Mouse (Mus musculus) midbrain, embryonic 13.5 days (tissue): Measurements from ENCODE around the gene Kti12. TPM values are rescaled to one million over a fixed set of nuclear protein-coding genes. Genes with fewer than 3 reads are reported as not detected.

ENCODE experiments used
- ATAC-seq: fragments of 200-750 bp; cut with Nextera tagmentation; 2 replicates; pipeline ENCODE4 v1.8.0; 2017; ENCODE audit warnings: mild to moderate bottlenecking, moderate TSS enrichment, moderate library complexity
- H3K27ac ChIP-seq: fragments of 300-500 bp; sonication (generic); 2 replicates; pipeline ENCODE4 v1.5.1; 2015; ENCODE audit warnings: inconsistent platforms, mild to moderate bottlenecking, moderate library complexity
- H3K27me3 ChIP-seq: fragments of 300-500 bp; sonication (generic); 2 replicates; pipeline ENCODE4 v1.6.1; 2015; ENCODE audit warnings: mild to moderate bottlenecking, inconsistent platforms
- H3K36me3 ChIP-seq: fragments of 300-500 bp; sonication (generic); 2 replicates; pipeline ENCODE4 v1.6.1; 2015; ENCODE audit warnings: mild to moderate bottlenecking, inconsistent platforms
- H3K4me1 ChIP-seq: fragments of 300-500 bp; sonication (generic); replicated peaks from 2 replicates; pipeline ENCODE4 v1.6.1; 2015; ENCODE audit warnings: inconsistent platforms
- H3K4me2 ChIP-seq: fragments of 300-500 bp; sonication (generic); replicated peaks from 2 replicates; pipeline ENCODE4 v1.6.1; 2015; ENCODE audit warnings: moderate library complexity, mild to moderate bottlenecking, inconsistent platforms
- H3K4me3 ChIP-seq: fragments of 300-500 bp; sonication (generic); replicated peaks from 2 replicates; pipeline ENCODE4 v1.5.1; 2015; ENCODE audit warnings: mild to moderate bottlenecking, inconsistent platforms
- H3K9ac ChIP-seq: fragments of 300-500 bp; sonication (generic); replicated peaks from 2 replicates; pipeline ENCODE4 v1.6.1; 2015; ENCODE audit warnings: mild to moderate bottlenecking, inconsistent platforms
- H3K9me3 ChIP-seq: fragments of 300-500 bp; sonication (generic); 2 replicates; pipeline ENCODE4 v1.6.1; 2016; ENCODE audit warnings: mild to moderate bottlenecking, inconsistent platforms
- WGBS: fragments of 180-500 bp; shearing (Covaris S2); methylation state at CpG from one replicate; pipeline ENCODE4 v1.1.7; 2015; 5-methylcytosine and 5-hydroxymethylcytosine counted together
- polyA plus RNA-seq: library from polyadenylated mRNA; unstranded; fragments of >200 nt; fragmentation: Nextera tagmentation; extraction: Ambion mirVana; gene quantifications from 2 replicates; pipeline ENCODE4 v1.2.1, GENCODE M21; 2015

Kti12 gene
- polyA plus RNA-seq, 1 experiment from 2014 or later, result 30.6 TPM

GRCm38 (mm10) chr4:108877901-108878300 is 30.3 kb downstream of the Kti12 start:
- no peak overlapping the region for H3K4me3 ChIP-seq
- H3K27me3 ChIP-seq, result peaks cover 11% of the 10 kb centered on the region; the same call in 1 of the 2 replicates
- H3K36me3 ChIP-seq, result no peaks in the 10 kb centered on the region
- H3K4me1 ChIP-seq, result peaks cover 4% of the 10 kb centered on the region
- no peak for ATAC-seq
- H3K9me3 ChIP-seq, result no peaks in the 10 kb centered on the region
- H3K4me2 ChIP-seq, result no peak overlapping the region
- WGBS, result 77% methylated on average over 6 of the region's 6 CpGs
- H3K27ac ChIP-seq, result no peak overlapping the region
- H3K9ac ChIP-seq, result no peak overlapping the region

- Histone ChIP-seq H3K27me3 (peaks cover 11% of the 10 kb centered on the region; the same call in 1 of the 2 replicates), H3K36me3 (no peaks in the 10 kb centered on the region), H3K9me3 (no peaks in the 10 kb centered on the region), H3K4me3 (peak within 1 kb of the TSS; percentile 56), H3K4me1 (peaks cover 4% of the 10 kb centered on the region), H3K9ac (peak within 1 kb of the TSS; percentile 72), H3K4me2 (peak within 1 kb of the TSS; percentile 72), H3K27ac (peak within 1 kb of the TSS; percentile 25; the same call in 1 of the 2 replicates)
- peak; percentile 93 for ATAC-seq
- under 1% methylated on average over 46 of the region's 46 CpGs for WGBS
These were observed 31.6 kb downstream of the Kti12 start, which contains the start of gene Rab3b for GRCm38 (mm10) chr4:108878963-108879822. TSS of gene Rab3b (plus strand) at chr4:108879063.

GRCm38 (mm10) chr4:108883815-108884214 is 36.2 kb downstream of the Kti12 start:
- no peaks in the 10 kb centered on the region for H3K36me3 ChIP-seq
- peaks cover 4% of the 10 kb centered on the region for H3K4me1 ChIP-seq
- WGBS, result 63% methylated on average over 13 of the region's 13 CpGs
- H3K4me2 ChIP-seq, result no peak overlapping the region
- H3K4me3 ChIP-seq, result no peak overlapping the region
- ATAC-seq, result no peak
- H3K9ac ChIP-seq, result no peak overlapping the region
- 0 out of 2 replicates have a peak, but pooled peaks cover 3% of the 10 kb centered on the region for H3K9me3 ChIP-seq
- no peak overlapping the region for H3K27ac ChIP-seq
- H3K27me3 ChIP-seq, result 0 out of 2 replicates have a peak, but pooled peaks cover 4% of the 10 kb centered on the region

- no peaks in the 10 kb centered on the region for H3K27me3 ChIP-seq
- 91% methylated on average over 4 of the region's 4 CpGs for WGBS
- ATAC-seq, result no peak
- H3K9me3 ChIP-seq, result 0 out of 2 replicates have a peak, but pooled peaks cover 3% of the 10 kb centered on the region
- no peak overlapping the region for H3K4me2 ChIP-seq
- H3K36me3 ChIP-seq, result no peaks in the 10 kb centered on the region
- H3K27ac ChIP-seq, result no peak overlapping the region
- H3K9ac ChIP-seq, result no peak overlapping the region
- no peak overlapping the region for H3K4me3 ChIP-seq
- no peaks in the 10 kb centered on the region for H3K4me1 ChIP-seq
These were observed 39.9 kb downstream of the Kti12 start for GRCm38 (mm10) chr4:108887456-108887855.

GRCm38 (mm10) chr4:108890876-108891275 is 43.3 kb downstream of the Kti12 start:
- Histone ChIP-seq H3K4me1 (no peaks in the 10 kb centered on the region), H3K9me3 (0 out of 2 replicates have a peak, but pooled peaks cover 3% of the 10 kb centered on the region), H3K27ac (no peak overlapping the region), H3K27me3 (no peaks in the 10 kb centered on the region), H3K4me3 (no peak overlapping the region), H3K9ac (no peak overlapping the region), H3K4me2 (no peak overlapping the region), H3K36me3 (no peaks in the 10 kb centered on the region)
- WGBS, result 87% methylated on average over 6 of the region's 6 CpGs
- ATAC-seq, result no peak

Other genes starting within 250 kb of the Kti12 start
- gene Cc2d1b, start 227.8 kb upstream of the Kti12 start, polyA plus RNA-seq, result 19.7 and 20.5 TPM in 2 replicates
- gene 3110021N24Rik, start 128.1 kb upstream of the Kti12 start, polyA plus RNA-seq, result 1.2 and 1.7 TPM in 2 replicates
- gene Zfyve9, start 67.0 kb upstream of the Kti12 start, polyA plus RNA-seq, result 5.6 and 6.1 TPM in 2 replicates
- gene Btf3l4, start 14.2 kb upstream of the Kti12 start, polyA plus RNA-seq, result 256 and 274 TPM in 2 replicates
- 79.6 and 80.6 TPM in 2 replicates for gene Txndc12, start 13.2 kb upstream of the Kti12 start, polyA plus RNA-seq
- 2.5 and 2.6 TPM in 2 replicates for gene A730015C16Rik, start 834 bp downstream of the Kti12 start, polyA plus RNA-seq
- 69.7 and 79.4 TPM in 2 replicates for gene Rab3b, start 31.3 kb downstream of the Kti12 start, polyA plus RNA-seq
- 85.2 and 89.7 TPM in 2 replicates for gene Nrd1, start 152.9 kb downstream of the Kti12 start, polyA plus RNA-seq